Mouse (Mus musculus): ENCODE results near the gene Ptprm. TPM values are rescaled to one million over a fixed set of nuclear protein-coding genes. Genes with fewer than 3 reads are reported as not detected.

The Ptprm gene
- polyA plus RNA-seq (2015; fragmentation: Nextera tagmentation; extraction: Ambion mirVana), result 5.7 and 7.1 TPM in 2 replicates

GRCm38 (mm10) chr17:67354451-67355011 is at the start of gene Ptprm:
Ptprm (minus strand) TSS chr17:67354457.
- Histone ChIP-seq H3K9ac (peak within 1 kb of the TSS; percentile 72), H3K4me3 (peak within 1 kb of the TSS; percentile 67), H3K27me3 (peaks cover 33% of the 10 kb centered on the region), H3K4me2 (peak within 1 kb of the TSS; percentile 77), H3K4me1 (peaks cover 17% of the 10 kb centered on the region), H3K9me3 (replicated peaks) (no peaks in the 10 kb centered on the region), H3K27ac (no peak within 1 kb of the TSS), H3K36me3 (ENCODE audit: poor library complexity, severe bottlenecking) (no peaks in the 10 kb centered on the region)
- under 1% methylated on average over 63 of the region's 73 CpGs for WGBS
- peak; percentile 96 for ATAC-seq

GRCm38 (mm10) chr17:67396205-67396604 is 41.9 kb upstream of the Ptprm start:
- 82% methylated on average over 2 of the region's 2 CpGs for WGBS
- H3K27me3 ChIP-seq, result no peaks in the 10 kb centered on the region
- no peaks in the 10 kb centered on the region for H3K36me3 ChIP-seq (ENCODE audit: poor library complexity, severe bottlenecking)
- no peak overlapping the region for H3K4me2 ChIP-seq
- H3K27ac ChIP-seq, result no peak overlapping the region
- no peaks in the 10 kb centered on the region for H3K9me3 ChIP-seq (replicated peaks)
- H3K9ac ChIP-seq, result no peak overlapping the region
- no peak overlapping the region for H3K4me3 ChIP-seq
- H3K4me1 ChIP-seq, result no peaks in the 10 kb centered on the region
- no peak for ATAC-seq

- H3K4me2 ChIP-seq, result no peak overlapping the region
- H3K27ac ChIP-seq, result no peak overlapping the region
- no peaks in the 10 kb centered on the region for H3K9me3 ChIP-seq (replicated peaks)
- H3K9ac ChIP-seq, result no peak overlapping the region
- H3K27me3 ChIP-seq, result no peaks in the 10 kb centered on the region
- ATAC-seq, result no peak
- no peak overlapping the region for H3K4me3 ChIP-seq
- no peaks in the 10 kb centered on the region for H3K36me3 ChIP-seq (ENCODE audit: poor library complexity, severe bottlenecking)
- peaks cover 9% of the 10 kb centered on the region for H3K4me1 ChIP-seq
- WGBS, result 74% methylated on average over 5 of the region's 5 CpGs
Observed at GRCm38 (mm10) chr17:67390851-67391250, 36.6 kb upstream of the Ptprm start.

GRCm38 (mm10) chr17:67388171-67388570 is 33.9 kb upstream of the Ptprm start:
- 64% methylated on average over 7 of the region's 7 CpGs for WGBS
- Histone ChIP-seq H3K27ac (no peak overlapping the region), H3K9me3 (replicated peaks) (no peaks in the 10 kb centered on the region), H3K4me3 (no peak overlapping the region), H3K4me2 (no peak overlapping the region), H3K9ac (no peak overlapping the region), H3K27me3 (no peaks in the 10 kb centered on the region), H3K36me3 (ENCODE audit: poor library complexity, severe bottlenecking) (no peaks in the 10 kb centered on the region), H3K4me1 (peaks cover 9% of the 10 kb centered on the region)
- no peak for ATAC-seq

GRCm38 (mm10) chr17:67385286-67385685 is 31.0 kb upstream of the Ptprm start:
- H3K27ac ChIP-seq, result no peak overlapping the region
- no peak overlapping the region for H3K9ac ChIP-seq
- no peak overlapping the region for H3K4me2 ChIP-seq
- no peaks in the 10 kb centered on the region for H3K9me3 ChIP-seq (replicated peaks)
- ATAC-seq, result no peak
- no peaks in the 10 kb centered on the region for H3K27me3 ChIP-seq
- H3K36me3 ChIP-seq (ENCODE audit: poor library complexity, severe bottlenecking), result no peaks in the 10 kb centered on the region
- H3K4me3 ChIP-seq, result no peak overlapping the region
- 45% methylated on average over 6 of the region's 6 CpGs for WGBS
- H3K4me1 ChIP-seq, result peaks cover 9% of the 10 kb centered on the region

GRCm38 (mm10) chr17:67383635-67384034 is 29.4 kb upstream of the Ptprm start:
- WGBS, result 85% methylated on average over 1 of the region's 1 CpGs
- no peaks in the 10 kb centered on the region for H3K36me3 ChIP-seq (ENCODE audit: poor library complexity, severe bottlenecking)
- no peak overlapping the region for H3K4me3 ChIP-seq
- no peaks in the 10 kb centered on the region for H3K27me3 ChIP-seq
- no peak overlapping the region for H3K4me2 ChIP-seq
- ATAC-seq, result no peak
- no peaks in the 10 kb centered on the region for H3K9me3 ChIP-seq (replicated peaks)
- H3K27ac ChIP-seq, result no peak overlapping the region
- no peak overlapping the region for H3K9ac ChIP-seq
- peaks cover 9% of the 10 kb centered on the region for H3K4me1 ChIP-seq

- H3K4me3 ChIP-seq, result no peak overlapping the region
- WGBS, result 89% methylated on average over 5 of the region's 5 CpGs
Observed at GRCm38 (mm10) chr17:67381618-67382017, 27.4 kb upstream of the Ptprm start.

GRCm38 (mm10) chr17:67367866-67368265 is 13.6 kb upstream of the Ptprm start:
- no peaks in the 10 kb centered on the region for H3K9me3 ChIP-seq (replicated peaks)
- no peaks in the 10 kb centered on the region for H3K4me1 ChIP-seq
- no peak overlapping the region for H3K27ac ChIP-seq
- no peak for ATAC-seq
- H3K4me3 ChIP-seq, result no peak overlapping the region
- H3K27me3 ChIP-seq, result no peaks in the 10 kb centered on the region
- 93% methylated on average over 7 of the region's 7 CpGs for WGBS
- H3K9ac ChIP-seq, result no peak overlapping the region
- H3K4me2 ChIP-seq, result no peak overlapping the region
- H3K36me3 ChIP-seq (ENCODE audit: poor library complexity, severe bottlenecking), result no peaks in the 10 kb centered on the region

More at GRCm38 (mm10) chr17:67381618-67382017, 27.4 kb upstream of the Ptprm start:
- Histone ChIP-seq H3K27me3 (no peaks in the 10 kb centered on the region), H3K9ac (no peak overlapping the region), H3K27ac (no peak overlapping the region), H3K4me2 (no peak overlapping the region), H3K36me3 (ENCODE audit: poor library complexity, severe bottlenecking) (no peaks in the 10 kb centered on the region), H3K9me3 (replicated peaks) (no peaks in the 10 kb centered on the region), H3K4me1 (no peaks in the 10 kb centered on the region)
- no peak for ATAC-seq

- Histone ChIP-seq H3K9me3 (replicated peaks) (no peaks in the 10 kb centered on the region), H3K9ac (no peak overlapping the region), H3K27ac (no peak overlapping the region), H3K27me3 (no peaks in the 10 kb centered on the region), H3K4me3 (no peak overlapping the region), H3K4me2 (no peak overlapping the region), H3K4me1 (0 out of 2 replicates have a peak, but pooled peaks cover 3% of the 10 kb centered on the region), H3K36me3 (ENCODE audit: poor library complexity, severe bottlenecking) (no peaks in the 10 kb centered on the region)
- WGBS, result 72% methylated on average over 1 of the region's 1 CpGs
- no peak for ATAC-seq
Observed at GRCm38 (mm10) chr17:67364491-67364890, 10.2 kb upstream of the Ptprm start.

GRCm38 (mm10) chr17:67363377-67364070 is 9.3 kb upstream of the Ptprm start:
- ATAC-seq, result no peak

GRCm38 (mm10) chr17:67362131-67362530 is 7.9 kb upstream of the Ptprm start:
- H3K4me2 ChIP-seq, result no peak overlapping the region
- no peaks in the 10 kb centered on the region for H3K36me3 ChIP-seq (ENCODE audit: poor library complexity, severe bottlenecking)
- no peak overlapping the region for H3K9ac ChIP-seq
- no peaks in the 10 kb centered on the region for H3K9me3 ChIP-seq (replicated peaks)
- 0 out of 2 replicates have a peak, but pooled peaks cover 4% of the 10 kb centered on the region for H3K27me3 ChIP-seq
- H3K4me3 ChIP-seq, result no peak overlapping the region
- ATAC-seq, result no peak
- H3K4me1 ChIP-seq, result 0 out of 2 replicates have a peak, but pooled peaks cover 3% of the 10 kb centered on the region
- no peak overlapping the region for H3K27ac ChIP-seq
- 89% methylated on average over 6 of the region's 6 CpGs for WGBS

More at GRCm38 (mm10) chr17:67363377-67364070, 9.3 kb upstream of the Ptprm start:
- WGBS, result 85% methylated on average over 11 of the region's 11 CpGs
- H3K9ac ChIP-seq, result no peak overlapping the region
- H3K9me3 ChIP-seq (replicated peaks), result no peaks in the 10 kb centered on the region
- H3K4me2 ChIP-seq, result no peak overlapping the region
- H3K27me3 ChIP-seq, result 0 out of 2 replicates have a peak, but pooled peaks cover under 1% of the 10 kb centered on the region
- no peak overlapping the region for H3K27ac ChIP-seq
- no peak overlapping the region for H3K4me3 ChIP-seq
- no peaks in the 10 kb centered on the region for H3K36me3 ChIP-seq (ENCODE audit: poor library complexity, severe bottlenecking)
- H3K4me1 ChIP-seq, result 0 out of 2 replicates have a peak, but pooled peaks cover 3% of the 10 kb centered on the region

GRCm38 (mm10) chr17:67360606-67361005 is 6.3 kb upstream of the Ptprm start:
- ATAC-seq, result no peak
- 4% methylated on average over 3 of the region's 3 CpGs for WGBS
- no peak overlapping the region for H3K27ac ChIP-seq

More at GRCm38 (mm10) chr17:67360606-67361005, 6.3 kb upstream of the Ptprm start:
- 0 out of 2 replicates have a peak, but pooled peaks cover 7% of the 10 kb centered on the region for H3K27me3 ChIP-seq
- H3K4me3 ChIP-seq, result no peak overlapping the region
- H3K4me1 ChIP-seq, result 0 out of 2 replicates have a peak, but pooled peaks cover 3% of the 10 kb centered on the region
- no peak overlapping the region for H3K4me2 ChIP-seq
- H3K9ac ChIP-seq, result no peak overlapping the region
- no peaks in the 10 kb centered on the region for H3K9me3 ChIP-seq (replicated peaks)
- no peaks in the 10 kb centered on the region for H3K36me3 ChIP-seq (ENCODE audit: poor library complexity, severe bottlenecking)
